ENCODE assay signal across 13 mouse cellular contexts in the genomic region with DNA sequence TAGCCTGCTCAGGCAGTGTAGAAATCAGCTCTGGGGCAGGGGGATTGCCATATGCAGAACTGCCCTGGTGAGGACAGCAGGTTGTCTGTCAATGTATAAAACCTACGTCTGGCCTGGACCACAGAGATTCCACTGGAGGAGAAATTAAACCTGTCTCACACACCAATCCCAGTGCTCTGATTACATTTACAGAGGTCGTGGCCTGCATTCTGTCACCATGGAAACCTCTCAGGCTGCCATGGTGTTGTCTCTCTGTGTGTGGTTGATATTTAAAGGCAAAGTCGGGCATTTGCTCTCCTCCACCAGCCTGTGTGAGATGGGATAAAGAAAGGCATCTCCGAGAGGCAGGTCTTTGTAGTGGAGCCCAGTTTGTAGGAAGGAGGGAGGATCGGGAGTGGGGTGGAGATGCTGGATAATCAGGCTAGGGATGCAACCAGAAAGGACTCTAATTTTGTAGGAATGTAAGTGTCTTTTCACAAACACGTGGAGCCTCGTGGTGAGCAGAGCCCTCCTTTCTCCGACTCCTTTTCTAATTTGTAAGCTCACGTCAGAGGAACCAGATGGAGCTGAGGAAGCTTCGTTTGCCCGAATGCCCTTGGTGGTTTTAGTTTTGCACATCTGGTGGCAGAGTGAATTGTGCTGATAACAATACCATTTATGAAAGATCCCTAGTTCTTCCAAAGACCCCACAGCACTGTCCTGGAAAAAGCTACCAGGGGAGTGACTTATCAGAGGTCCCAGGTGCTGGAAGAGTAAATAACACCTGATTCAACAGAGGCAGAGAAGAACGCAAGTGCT. TPM values are rescaled to one million over a fixed set of nuclear protein-coding genes. Genes with fewer than 3 reads are reported as not detected.
A peak's percentile ranks its signal among the peaks of the same experiment; 100 is the strongest.
DNase-seq lines count a peak whose midpoint lies in the region; ATAC-seq and TF ChIP-seq lines count a peak whose summit lies in the region.
"Had no signal": no experiment of that assay in that cellular context is flagged by ENCODE, and none has a peak within 500 bp of the region (broad histone marks: within the 10 kb centered on the region; RNA-seq: fewer than 3 reads in every experiment).

No protein-coding gene starts in this region.

- DNase-seq in embryo, embryonic 10.5 days (ENCODE audit: low spot score), result peak; percentile 75
- DNase-seq in hindbrain, embryonic 11.5 days (ENCODE audit: low spot score), result peak; percentile 58
- DNase-seq in gastrocnemius, adult 18-20 months (ENCODE audit: low spot score), result no peak
- DNase-seq in yolk sac, embryonic 10.5 days (ENCODE audit: low spot score), result no peak
- DNase-seq: adrenal gland, adult 2 months; cerebellum, adult 9-11 months; layer of hippocampus, adult 9-11 months; right cerebral cortex, postnatal 14 days had no signal

- H3K27me3 ChIP-seq in hindbrain, embryonic 11.5 days (ENCODE audit: control insufficient read depth, insufficient read depth, low read length), result 0 out of 2 replicates have a peak, but pooled peaks cover 2% of the 10 kb centered on the region
- no peaks in the 10 kb centered on the region for H3K27me3 ChIP-seq in midbrain, embryonic 16.5 days (ENCODE audit: control insufficient read depth, insufficient read depth, low read depth, low read length)
- peaks cover 6% of the 10 kb centered on the region for H3K27me3 ChIP-seq in intestine, postnatal 0 days (replicated peaks; ENCODE audit: control insufficient read depth, insufficient read depth, low read length)

- 31% methylated on average over 12 of the region's 12 CpGs for WGBS in hindbrain, embryonic 11.5 days
- WGBS in midbrain, embryonic 16.5 days, result 13% methylated on average over 12 of the region's 12 CpGs
- WGBS in intestine, postnatal 0 days, result 30% methylated on average over 12 of the region's 12 CpGs

- ATAC-seq in CD4-positive, CD25-positive, alpha-beta regulatory T cell, adult 4 months, result peak; percentile 9
- peak; percentile 63 for ATAC-seq in hindbrain, embryonic 11.5 days (ENCODE audit: low FRiP score)
- peak; percentile 88; the same call in 1 of the 2 replicates for ATAC-seq in midbrain, embryonic 16.5 days
- ATAC-seq in intestine, postnatal 0 days, result no peak
- no peak for ATAC-seq in monocyte, adult 5-6 weeks (replicated peaks; ENCODE audit: insufficient number of reproducible peaks, low FRiP score, low TSS enrichment, poor library complexity, severe bottlenecking)

- H3K4me1 ChIP-seq in hindbrain, embryonic 11.5 days (replicated peaks; ENCODE audit: control insufficient read depth, insufficient read depth, low read length), result peaks cover 5% of the 10 kb centered on the region
- H3K4me1 ChIP-seq in midbrain, embryonic 16.5 days (ENCODE audit: control insufficient read depth, insufficient read depth, low read length), result peaks cover 21% of the 10 kb centered on the region
- no peaks in the 10 kb centered on the region for H3K4me1 ChIP-seq in intestine, postnatal 0 days (replicated peaks; ENCODE audit: control insufficient read depth, insufficient read depth, low read length)

- H3K4me2 ChIP-seq in hindbrain, embryonic 11.5 days (replicated peaks; ENCODE audit: low read depth, low read length), result no peak overlapping the region
- peak overlapping the region; percentile 25; the same call in 1 of the 2 replicates for H3K4me2 ChIP-seq in midbrain, embryonic 16.5 days (ENCODE audit: low read length)
- H3K4me2 ChIP-seq in intestine, postnatal 0 days (replicated peaks; ENCODE audit: low read depth), result no peak overlapping the region

- H3K9me3 ChIP-seq in hindbrain, embryonic 11.5 days (ENCODE audit: control insufficient read depth, low read length), result no peaks in the 10 kb centered on the region
- no peaks in the 10 kb centered on the region for H3K9me3 ChIP-seq in midbrain, embryonic 16.5 days (replicated peaks; ENCODE audit: control insufficient read depth, low read length, poor library complexity, severe bottlenecking)
- H3K9me3 ChIP-seq in intestine, postnatal 0 days (ENCODE audit: control insufficient read depth), result no peaks in the 10 kb centered on the region
- H3K9me3 ChIP-seq: heart, embryonic 10.5 days had no signal

- H3K4me3 ChIP-seq in hindbrain, embryonic 11.5 days (ENCODE audit: low read depth, low read length), result no peak overlapping the region
- no peak overlapping the region for H3K4me3 ChIP-seq in midbrain, embryonic 16.5 days (ENCODE audit: low read depth, low read length)
- H3K4me3 ChIP-seq in intestine, postnatal 0 days (ENCODE audit: low read depth, low read length), result no peak overlapping the region
- H3K4me3 ChIP-seq: heart, embryonic 10.5 days had no signal

- TF ChIP-seq CTCF in intestine, postnatal 0 days (IDR thresholded peaks at IDR 0.05; ENCODE audit: low read depth), result no peak

- no peak overlapping the region for H3K9ac ChIP-seq in hindbrain, embryonic 11.5 days (ENCODE audit: low read depth, low read length)
- H3K9ac ChIP-seq in midbrain, embryonic 16.5 days (ENCODE audit: low read depth, low read length), result no peak overlapping the region
- H3K9ac ChIP-seq in intestine, postnatal 0 days (ENCODE audit: low read depth, low read length), result no peak overlapping the region

- no peaks in the 10 kb centered on the region for H3K36me3 ChIP-seq in hindbrain, embryonic 11.5 days (ENCODE audit: control insufficient read depth, insufficient read depth, low read length)
- no peaks in the 10 kb centered on the region for H3K36me3 ChIP-seq in midbrain, embryonic 16.5 days (ENCODE audit: control insufficient read depth, insufficient read depth, low read length)
- H3K36me3 ChIP-seq in intestine, postnatal 0 days (ENCODE audit: control insufficient read depth, insufficient read depth), result no peaks in the 10 kb centered on the region
- H3K36me3 ChIP-seq: heart, embryonic 10.5 days had no signal

- peak overlapping the region; percentile 84 for H3K27ac ChIP-seq in hindbrain, embryonic 11.5 days (ENCODE audit: low read depth, low read length)
- H3K27ac ChIP-seq in midbrain, embryonic 16.5 days (ENCODE audit: low read length), result peak overlapping the region; percentile 82
- no peak overlapping the region for H3K27ac ChIP-seq in intestine, postnatal 0 days (ENCODE audit: low read depth, low read length)
- H3K27ac ChIP-seq: heart, embryonic 10.5 days had no signal

RNA-seq across cellular contexts. Expression of gene Skap1, which starts 7.7 kb away (rescaled TPM):
- 100 to 1,000 TPM; 652 to 757 TPM for polyA plus RNA-seq in CD4-positive, CD25-positive, alpha-beta regulatory T cell, adult 4 months (2017; shearing (Covaris generic))
- 0.85 and 1.5 TPM in 2 replicates for polyA plus RNA-seq in hindbrain, embryonic 11.5 days (2014; fragmentation: Nextera tagmentation; extraction: Ambion mirVana)
- 3.6 and 4.9 TPM in 2 replicates for polyA plus RNA-seq in midbrain, embryonic 16.5 days (2015; fragmentation: Nextera tagmentation; extraction: Ambion mirVana)
- total RNA-seq in gastrocnemius, adult 18-20 months (2021), result not detected
- polyA plus RNA-seq in intestine, postnatal 0 days (2015; fragmentation: Nextera tagmentation; extraction: Ambion mirVana), result 0.46 and 0.52 TPM in 2 replicates
- 35.6 to 134 TPM (median 47.4 TPM) in 3 replicates for total RNA-seq in monocyte, adult 5-6 weeks (2017)

Comparison
In these comparisons a context has a peak if more than half of its experiments do, and no peak if none do; other contexts are left out.
1. ATAC-seq: peak in CD4-positive, CD25-positive, alpha-beta regulatory T cell, adult 4 months (single experiment), hindbrain, embryonic 11.5 days (single experiment) and midbrain, embryonic 16.5 days (single experiment); none in intestine, postnatal 0 days (single experiment) and monocyte, adult 5-6 weeks (single experiment).
2. DNase-seq: peak in embryo, embryonic 10.5 days (single experiment) and hindbrain, embryonic 11.5 days (single experiment); none in gastrocnemius, adult 18-20 months (single experiment) and yolk sac, embryonic 10.5 days (single experiment).
3. RNA of gene Skap1, which starts 7.7 kb away (polyA plus RNA-seq): 652 to 757 TPM in CD4-positive, CD25-positive, alpha-beta regulatory T cell, adult 4 months; 3.6 to 4.9 TPM in midbrain, embryonic 16.5 days, 0.85 to 1.5 TPM in hindbrain, embryonic 11.5 days and 0.46 to 0.52 TPM in intestine, postnatal 0 days; every median in the first group is over 100 times any median in the second.